Mouse (Mus musculus): ENCODE measurements around the gene Fat3.

GRCm38 (mm10) chr9:16147735-16148134 lies 353.4 kb downstream of the Fat3 start:
- TF ChIP-seq CTCF (IDR thresholded peaks at IDR 0.05; ENCODE audit: control insufficient read depth, insufficient read depth, insufficient read length) (no peak), MAX (IDR thresholded peaks at IDR 0.05) (no peak), USF1 (IDR thresholded peaks at IDR 0.05; ENCODE audit: low read depth) (no peak), MYOD1 (IDR thresholded peaks at IDR 0.05; ENCODE audit: control insufficient read depth, insufficient read length, low read depth) (no peak), MYOG (IDR thresholded peaks at IDR 0.05; ENCODE audit: control insufficient read depth, extremely low read depth, insufficient read length) (no peak), CEBPB (IDR thresholded peaks at IDR 0.05; ENCODE audit: low read depth) (no peak)

Measured in C2C12 (cell line).